8 mouse cellular contexts compared by ENCODE assay signal in genomic region chr2:160366111-160366979, GRCm38 (mm10). TPM values are rescaled to one million over a fixed set of nuclear protein-coding genes. Genes with fewer than 3 reads are reported as not detected.
DNase-seq lines count a peak whose midpoint lies in the region; ATAC-seq and TF ChIP-seq lines count a peak whose summit lies in the region.

No protein-coding gene starts in this region.

- no peak for TF ChIP-seq POLR2A in bone marrow, adult 2 months (IDR thresholded peaks at IDR 0.05; ENCODE audit: borderline replicate concordance, control insufficient read depth, low read depth, low read length)

- peak overlapping the region; percentile 83 for H3K9ac ChIP-seq in heart, embryonic 13.5 days
- H3K9ac ChIP-seq in heart, embryonic 15.5 days, result peak overlapping the region; percentile 65
- peak overlapping the region; percentile 59; the same call in 1 of the 2 replicates for H3K9ac ChIP-seq in liver, embryonic 13.5 days

- peak overlapping the region; percentile 99 for H3K4me2 ChIP-seq in heart, embryonic 13.5 days
- H3K4me2 ChIP-seq in heart, embryonic 15.5 days, result peak overlapping the region; percentile 99
- peak overlapping the region; percentile 71 for H3K4me2 ChIP-seq in liver, embryonic 13.5 days

- DNase-seq in heart, postnatal 25 days (ENCODE audit: low spot score), result no peak
- no peak for DNase-seq in liver, embryonic 13.5 days
- peak; percentile 26 to 30 for DNase-seq in thymus, adult 18-20 months
- DNase-seq in layer of hippocampus, adult 11-12 months (ENCODE audit: low spot score), result no peak
- DNase-seq in cerebellum, adult 8-10 months, result no peak

- H3K36me3 ChIP-seq in heart, embryonic 13.5 days, result 0 out of 2 replicates have a peak, but pooled peaks cover 8% of the 10 kb centered on the region
- no peaks in the 10 kb centered on the region for H3K36me3 ChIP-seq in heart, embryonic 15.5 days
- H3K36me3 ChIP-seq in liver, embryonic 13.5 days, result no peaks in the 10 kb centered on the region

- no peak for TF ChIP-seq CTCF in bone marrow, adult 2 months (IDR thresholded peaks at IDR 0.05; ENCODE audit: control insufficient read depth, insufficient read depth, low read length)

- H3K4me1 ChIP-seq in heart, embryonic 13.5 days, result peaks cover 53% of the 10 kb centered on the region
- no peaks in the 10 kb centered on the region for H3K4me1 ChIP-seq in bone marrow, adult 2 months (ENCODE audit: control insufficient read depth, insufficient read depth, low read length)
- H3K4me1 ChIP-seq in heart, embryonic 15.5 days (replicated peaks), result peaks cover 50% of the 10 kb centered on the region
- peaks cover 16% of the 10 kb centered on the region for H3K4me1 ChIP-seq in liver, embryonic 13.5 days (replicated peaks)

- H3K4me3 ChIP-seq in heart, embryonic 13.5 days, result peak overlapping the region; percentile 59
- peak overlapping the region; percentile 47 for H3K4me3 ChIP-seq in bone marrow, adult 2 months (replicated peaks; ENCODE audit: control insufficient read depth, low read depth, low read length)
- peak overlapping the region; percentile 60 for H3K4me3 ChIP-seq in heart, embryonic 15.5 days
- peak overlapping the region; percentile 52 for H3K4me3 ChIP-seq in liver, embryonic 13.5 days (replicated peaks)

- intact Hi-C loops in heart, postnatal 25 days (cut with DNase I), result loop anchor here (5.0 to 10.0 kb wide), 3 partner anchors 304 to 1452 kb away; no protein-coding TSS in a partner anchor

- H3K27me3 ChIP-seq in heart, embryonic 13.5 days (replicated peaks), result peaks cover 75% of the 10 kb centered on the region
- H3K27me3 ChIP-seq in heart, embryonic 15.5 days, result peaks cover 71% of the 10 kb centered on the region
- H3K27me3 ChIP-seq in liver, embryonic 13.5 days, result peaks cover 100% of the 10 kb centered on the region

- WGBS in heart, embryonic 13.5 days, result 2% methylated on average over 93 of the region's 95 CpGs
- 3% methylated on average over 87 of the region's 95 CpGs for WGBS in bone marrow, adult 2 months
- under 1% methylated on average over 95 of the region's 95 CpGs for WGBS in heart, embryonic 15.5 days
- WGBS in liver, embryonic 13.5 days (ENCODE audit: insufficient replicate concordance), result 2% methylated on average over 92 of the region's 95 CpGs

- H3K9me3 ChIP-seq in heart, embryonic 13.5 days, result no peaks in the 10 kb centered on the region
- no peaks in the 10 kb centered on the region for H3K9me3 ChIP-seq in heart, embryonic 15.5 days (replicated peaks)
- H3K9me3 ChIP-seq in liver, embryonic 13.5 days (replicated peaks), result no peaks in the 10 kb centered on the region

- no peak for ATAC-seq in heart, embryonic 13.5 days (ENCODE audit: extremely low read depth, insufficient number of reproducible peaks, low FRiP score, low TSS enrichment)
- ATAC-seq in heart, embryonic 15.5 days (replicated peaks; ENCODE audit: insufficient number of reproducible peaks, insufficient read depth, low FRiP score, low read depth), result peak; percentile 37; the same call in 1 of the 2 replicates
- no peak for ATAC-seq in liver, embryonic 13.5 days (ENCODE audit: low read depth)

- H3K27ac ChIP-seq in heart, embryonic 13.5 days (replicated peaks), result peak overlapping the region; percentile 75
- peak overlapping the region; percentile 44 for H3K27ac ChIP-seq in bone marrow, adult 2 months (ENCODE audit: control insufficient read depth, insufficient read depth, low read depth, low read length, poor library complexity)
- peak overlapping the region; percentile 89 for H3K27ac ChIP-seq in heart, embryonic 15.5 days
- H3K27ac ChIP-seq in liver, embryonic 13.5 days, result 0 out of 2 replicates have a peak overlapping the region, but pooled peaks have one; percentile 23

RNA-seq across cellular contexts. Expression of gene Mafb, which starts 0.5 kb away (rescaled TPM):
- 5.1 and 5.3 TPM in 2 replicates for polyA plus RNA-seq in heart, embryonic 13.5 days (2015; fragmentation: Nextera tagmentation; extraction: Ambion mirVana)
- total RNA-seq in heart, postnatal 25 days (2021), result 10 to 100 TPM; 11.2 to 13.1 TPM
- polyA plus RNA-seq in bone marrow, adult 2 months (2011; ENCODE audit: insufficient read depth, insufficient read length, low replicate concordance, missing spikeins), result 12.0 and 15.0 TPM in 2 replicates
- 6.7 and 9.5 TPM in 2 replicates for polyA plus RNA-seq in heart, embryonic 15.5 days (2015; fragmentation: Nextera tagmentation; extraction: Ambion mirVana)
- polyA plus RNA-seq in liver, embryonic 13.5 days (2015; fragmentation: Nextera tagmentation; extraction: Ambion mirVana), result 2.4 and 3.3 TPM in 2 replicates

RNA-seq across cellular contexts. Expression of gene Gm826, which starts 32.4 kb away (rescaled TPM):
- 16.5 and 21.8 TPM in 2 replicates for polyA plus RNA-seq in heart, embryonic 13.5 days (2015; fragmentation: Nextera tagmentation; extraction: Ambion mirVana)
- 1 to 10 TPM; 8.1 to 9.4 TPM for total RNA-seq in heart, postnatal 25 days (2021)
- not detected in 2 replicates for polyA plus RNA-seq in bone marrow, adult 2 months (2011; ENCODE audit: insufficient read depth, insufficient read length, low replicate concordance, missing spikeins)
- polyA plus RNA-seq in heart, embryonic 15.5 days (2015; fragmentation: Nextera tagmentation; extraction: Ambion mirVana), result 12.2 and 14.5 TPM in 2 replicates
- 7.2 and 9.0 TPM in 2 replicates for polyA plus RNA-seq in liver, embryonic 13.5 days (2015; fragmentation: Nextera tagmentation; extraction: Ambion mirVana)

Comparison
In these comparisons a context has a peak if more than half of its experiments do, and no peak if none do; other contexts are left out.
1. H3K27ac ChIP-seq: peak in every context shown above with its lines; median percentile 89 in heart, embryonic 15.5 days; 75 in heart, embryonic 13.5 days; 44 in bone marrow, adult 2 months; 23 in liver, embryonic 13.5 days.
2. DNase-seq: peak in thymus, adult 18-20 months (2 of 2); none in heart, postnatal 25 days (single experiment), liver, embryonic 13.5 days (single experiment), layer of hippocampus, adult 11-12 months (single experiment) and cerebellum, adult 8-10 months (single experiment).
3. Peak in every context shown above with its lines, with median percentiles within 50 percentile points of each other: H3K4me2 ChIP-seq, H3K4me3 ChIP-seq and H3K9ac ChIP-seq.